Mouse (Mus musculus) hindbrain, embryonic 16.5 days (tissue): ENCODE measurements around the gene Ptpa. TPM values are rescaled to one million over a fixed set of nuclear protein-coding genes. Genes with fewer than 3 reads are reported as not detected.

Source experiments
- ATAC-seq: fragments of 200-750 bp; cut with Nextera tagmentation; 2 replicates; pipeline ENCODE4 v1.8.0; 2017; ENCODE audit warnings: moderate TSS enrichment, moderate library complexity
- H3K27ac ChIP-seq: fragments of 300-500 bp; sonication (generic); 2 replicates; pipeline ENCODE4 v1.5.1; 2014; ENCODE audit warnings: low read depth, mild to moderate bottlenecking, control low read depth, low read length, moderate library complexity
- H3K27me3 ChIP-seq: fragments of 300-500 bp; sonication (generic); replicated peaks from 2 replicates; pipeline ENCODE4 v1.6.1; 2014; ENCODE audit warnings: low read length; ENCODE audit not compliant: control insufficient read depth, insufficient read depth
- H3K36me3 ChIP-seq: fragments of 300-500 bp; sonication (generic); 2 replicates; pipeline ENCODE4 v1.6.1; 2014; ENCODE audit warnings: mild to moderate bottlenecking, low read length, moderate library complexity, mixed read lengths; ENCODE audit not compliant: control insufficient read depth, insufficient read depth
- H3K4me1 ChIP-seq: fragments of 300-500 bp; sonication (generic); 2 replicates; pipeline ENCODE4 v1.6.1; 2014; ENCODE audit warnings: low read depth, low read length; ENCODE audit not compliant: control insufficient read depth, insufficient read depth
- H3K4me2 ChIP-seq: fragments of 300-500 bp; sonication (generic); 2 replicates; pipeline ENCODE4 v1.6.1; 2014; ENCODE audit warnings: mild to moderate bottlenecking, low read length, control low read depth, moderate library complexity
- H3K4me3 ChIP-seq: fragments of 300-500 bp; sonication (generic); 2 replicates; pipeline ENCODE4 v1.5.1; 2014; ENCODE audit warnings: mild to moderate bottlenecking, low read length, control low read depth, moderate library complexity
- H3K9ac ChIP-seq: fragments of 300-500 bp; sonication (generic); 2 replicates; pipeline ENCODE4 v1.6.1; 2014; ENCODE audit warnings: low read depth, mild to moderate bottlenecking, control low read depth, low read length, moderate library complexity
- H3K9me3 ChIP-seq: fragments of 300-500 bp; sonication (generic); 2 replicates; pipeline ENCODE4 v1.6.1; 2014; ENCODE audit warnings: mild to moderate bottlenecking, low read length, moderate library complexity; ENCODE audit not compliant: control insufficient read depth
- WGBS: fragments of 180-500 bp; shearing (Covaris S2); extraction: QIAGEN DNeasy Blood & Tissue Kit; methylation state at CpG from one replicate; pipeline ENCODE4 v1.1.7; 2014; 5-methylcytosine and 5-hydroxymethylcytosine counted together
- polyA plus RNA-seq: library from polyadenylated mRNA; unstranded; fragments of >200 nt; fragmentation: Nextera tagmentation; extraction: Ambion mirVana; gene quantifications from 2 replicates; pipeline ENCODE4 v1.2.1, GENCODE M21; 2015

The Ptpa gene
- polyA plus RNA-seq, 1 experiment from 2014 or later: 153 TPM

DNA sequence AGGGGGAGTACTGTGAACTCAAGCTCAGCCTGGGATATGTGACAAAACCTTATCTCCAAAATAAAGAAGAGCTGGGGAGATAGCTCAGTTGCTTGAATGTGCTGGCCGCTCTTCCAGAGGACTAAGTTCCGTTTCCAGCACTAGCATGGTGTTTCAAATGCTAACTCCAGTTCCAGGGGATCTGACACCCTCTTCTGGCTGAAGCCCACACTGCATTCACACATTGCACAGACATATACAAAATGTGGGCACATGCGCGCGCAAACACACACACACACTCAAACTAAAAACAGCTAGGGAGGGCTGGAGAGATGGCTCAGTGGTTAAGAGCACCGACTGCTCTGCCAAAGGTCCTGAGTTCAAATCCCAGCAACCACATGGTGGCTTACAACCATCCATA lies 43.4 kb downstream of the Ptpa start:
- 92% methylated on average over 6 of the region's 6 CpGs for WGBS
- no peak for ATAC-seq

DNA sequence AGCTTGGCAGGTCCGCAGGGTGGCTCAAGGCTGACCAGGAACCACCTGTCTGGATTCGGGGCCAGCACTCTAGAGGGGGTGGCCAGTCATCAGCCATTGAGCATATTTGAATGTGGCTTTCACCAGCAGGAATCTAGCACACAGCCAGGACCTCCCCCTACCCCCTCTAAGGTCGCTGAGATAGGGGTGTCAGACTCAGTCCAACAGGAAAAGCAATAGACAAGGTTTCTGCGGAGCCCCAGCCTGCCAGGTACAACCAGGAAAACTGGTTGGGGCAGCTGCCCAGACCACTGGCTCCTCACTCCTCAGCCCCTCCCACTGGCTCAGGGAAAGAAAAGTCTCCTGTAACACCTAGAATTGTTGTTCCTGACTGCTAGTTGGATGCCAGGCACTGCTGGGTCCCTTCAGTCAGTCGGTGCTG lies 47.5 kb downstream of the Ptpa start:
- H3K27ac ChIP-seq: 0 out of 2 replicates have a peak overlapping the region, but pooled peaks have one; percentile 34
- no peaks in the 10 kb centered on the region for H3K36me3 ChIP-seq
- H3K27me3 ChIP-seq: no peaks in the 10 kb centered on the region
- ATAC-seq: 0 out of 2 replicates have a peak, but pooled peaks have one; percentile 5
- no peaks in the 10 kb centered on the region for H3K9me3 ChIP-seq
- peaks cover 13% of the 10 kb centered on the region for H3K4me1 ChIP-seq
- WGBS: 27% methylated on average over 5 of the region's 5 CpGs
- peak overlapping the region; percentile 62 for H3K4me2 ChIP-seq
- peak overlapping the region; percentile 52 for H3K9ac ChIP-seq
- no peak overlapping the region for H3K4me3 ChIP-seq

More for the DNA sequence above, 43.4 kb downstream of the Ptpa start:
- Histone ChIP-seq H3K9ac (no peak overlapping the region), H3K36me3 (no peaks in the 10 kb centered on the region), H3K27me3 (no peaks in the 10 kb centered on the region), H3K4me1 (peaks cover 12% of the 10 kb centered on the region), H3K27ac (no peak overlapping the region), H3K9me3 (no peaks in the 10 kb centered on the region), H3K4me3 (no peak overlapping the region), H3K4me2 (no peak overlapping the region)

DNA sequence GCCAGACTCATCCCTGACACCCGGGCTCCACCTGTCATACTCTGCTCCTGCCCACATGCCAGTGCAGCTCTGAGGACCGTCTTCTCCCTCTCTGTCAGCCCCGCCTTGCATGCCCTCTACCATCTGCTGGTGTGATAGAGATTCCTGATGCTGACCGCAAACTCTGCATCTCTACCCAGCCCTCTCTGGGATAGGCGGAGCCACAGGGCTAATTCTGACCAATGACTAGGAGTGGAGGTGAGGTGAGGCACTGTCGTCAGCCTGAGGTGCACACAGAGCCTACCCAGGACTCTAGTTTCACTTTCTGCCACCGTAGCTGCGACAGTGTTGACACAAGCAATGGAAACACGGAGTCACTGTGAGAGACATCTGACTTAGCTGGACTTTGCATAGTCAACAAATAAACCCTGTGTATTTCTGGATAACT lies 48.1 kb downstream of the Ptpa start:
- peak overlapping the region; percentile 62 for H3K4me2 ChIP-seq
- 3% methylated on average over 9 of the region's 9 CpGs for WGBS
- no peaks in the 10 kb centered on the region for H3K27me3 ChIP-seq
- peak overlapping the region; percentile 23 for H3K4me3 ChIP-seq
- 0 out of 2 replicates have a peak overlapping the region, but pooled peaks have one; percentile 34 for H3K27ac ChIP-seq
- no peaks in the 10 kb centered on the region for H3K36me3 ChIP-seq
- no peaks in the 10 kb centered on the region for H3K9me3 ChIP-seq
- H3K4me1 ChIP-seq: peaks cover 18% of the 10 kb centered on the region
- ATAC-seq: peak; percentile 88
- peak overlapping the region; percentile 52 for H3K9ac ChIP-seq

DNA sequence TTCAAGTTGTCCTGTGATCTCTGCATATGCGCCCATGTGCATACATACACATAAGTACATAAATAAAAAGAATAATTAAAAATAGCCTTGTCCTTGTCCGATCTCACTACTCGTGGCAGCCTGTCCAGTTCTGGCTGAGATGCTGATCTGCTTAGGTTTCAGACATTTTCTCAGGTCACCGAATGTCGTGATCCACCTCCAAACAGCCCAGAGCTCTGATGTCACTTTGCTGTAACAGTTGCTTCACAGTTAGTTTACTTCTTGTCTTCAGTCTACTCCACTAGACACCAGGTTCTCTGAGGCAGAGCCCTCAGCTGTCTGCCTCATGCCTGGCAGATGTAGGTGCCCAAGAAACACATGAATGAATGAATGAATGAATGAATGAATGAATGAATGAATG lies 48.6 kb downstream of the Ptpa start:
- Histone ChIP-seq H3K9ac (0 out of 2 replicates have a peak overlapping the region, but pooled peaks have one; percentile 52), H3K27ac (no peak overlapping the region)

DNA sequence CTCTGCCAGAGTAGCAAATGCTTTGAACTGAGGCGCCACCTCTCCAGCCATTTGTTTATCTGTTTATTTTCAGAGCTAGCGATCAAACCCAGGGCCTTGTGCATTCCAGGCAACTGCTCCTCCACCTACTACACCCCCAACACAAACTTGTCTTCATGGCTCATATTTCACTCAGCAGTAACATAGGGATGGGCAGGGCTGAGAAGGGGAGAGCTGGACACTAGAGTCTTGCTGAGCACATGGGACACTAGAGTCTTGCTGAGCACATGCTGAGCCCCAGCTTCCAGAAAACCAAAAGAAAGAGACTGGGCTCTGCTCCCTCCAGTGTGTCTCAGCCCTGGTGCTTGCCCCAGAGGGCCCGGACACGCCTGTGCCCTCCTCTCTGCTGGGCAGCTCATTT lies 50.9 kb downstream of the Ptpa start:
- Histone ChIP-seq H3K27me3 (no peaks in the 10 kb centered on the region), H3K4me1 (peaks cover 30% of the 10 kb centered on the region), H3K4me3 (no peak overlapping the region), H3K4me2 (no peak overlapping the region), H3K36me3 (no peaks in the 10 kb centered on the region), H3K9ac (no peak overlapping the region), H3K27ac (no peak overlapping the region), H3K9me3 (no peaks in the 10 kb centered on the region)
- ATAC-seq: no peak
- 72% methylated on average over 4 of the region's 4 CpGs for WGBS

More for the DNA sequence above, 48.6 kb downstream of the Ptpa start:
- 67% methylated on average over 5 of the region's 5 CpGs for WGBS
- no peaks in the 10 kb centered on the region for H3K36me3 ChIP-seq
- peaks cover 21% of the 10 kb centered on the region for H3K4me1 ChIP-seq
- peak overlapping the region; percentile 23 for H3K4me3 ChIP-seq
- H3K27me3 ChIP-seq: no peaks in the 10 kb centered on the region
- peak overlapping the region; percentile 62 for H3K4me2 ChIP-seq
- no peaks in the 10 kb centered on the region for H3K9me3 ChIP-seq
- ATAC-seq: no peak

DNA sequence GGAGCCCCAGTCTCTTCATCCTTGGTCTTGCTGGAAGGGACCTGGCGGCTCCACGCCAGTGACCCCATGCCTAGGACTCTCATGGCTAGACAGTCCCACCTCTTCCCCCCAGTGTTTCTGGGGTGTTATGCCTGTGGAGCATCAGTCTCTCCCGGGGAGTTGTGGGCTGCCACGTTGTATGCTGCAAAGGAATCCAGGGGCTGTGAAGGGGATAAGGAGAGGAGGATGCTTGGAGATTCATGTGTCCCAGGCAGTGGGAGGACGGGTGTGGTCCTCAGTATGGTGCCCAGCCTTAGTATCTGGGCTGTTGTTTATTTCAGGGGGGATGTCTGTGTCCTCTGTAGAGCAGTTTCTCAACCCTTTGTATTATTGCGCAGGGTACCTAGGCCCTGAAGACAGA lies 53.2 kb downstream of the Ptpa start:
- Histone ChIP-seq H3K4me2 (peak overlapping the region; percentile 100), H3K9me3 (no peaks in the 10 kb centered on the region), H3K4me1 (peaks cover 21% of the 10 kb centered on the region), H3K27me3 (no peaks in the 10 kb centered on the region), H3K9ac (peak overlapping the region; percentile 82), H3K27ac (no peak overlapping the region), H3K36me3 (no peaks in the 10 kb centered on the region), H3K4me3 (peak overlapping the region; percentile 53)
- ATAC-seq: no peak
- 51% methylated on average over 6 of the region's 6 CpGs for WGBS

DNA sequence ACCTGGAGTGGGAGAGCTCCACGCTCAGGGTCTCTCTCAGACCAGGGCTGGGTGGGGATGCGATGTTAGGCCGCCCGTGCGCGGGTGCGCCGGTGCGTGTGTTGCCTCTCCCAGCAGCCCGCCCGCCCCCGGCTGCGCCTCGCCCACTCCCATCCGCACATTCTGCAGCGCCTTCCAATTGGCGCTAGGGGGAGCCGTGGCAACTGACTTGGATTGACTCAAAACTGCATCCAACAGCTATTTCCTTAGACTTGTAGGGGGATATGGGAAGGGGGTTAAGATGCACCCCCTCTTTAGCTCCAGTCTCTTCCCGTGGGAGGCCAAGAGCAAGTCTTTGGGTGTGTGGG lies 53.9 kb downstream of the Ptpa start:
- Histone ChIP-seq H3K27ac (peak overlapping the region; percentile 83), H3K9me3 (no peaks in the 10 kb centered on the region), H3K4me3 (peak overlapping the region; percentile 53), H3K4me1 (peaks cover 22% of the 10 kb centered on the region), H3K27me3 (no peaks in the 10 kb centered on the region), H3K4me2 (peak overlapping the region; percentile 100), H3K36me3 (no peaks in the 10 kb centered on the region), H3K9ac (peak overlapping the region; percentile 82)
- under 1% methylated on average over 19 of the region's 19 CpGs for WGBS
- peak; percentile 46 for ATAC-seq

DNA sequence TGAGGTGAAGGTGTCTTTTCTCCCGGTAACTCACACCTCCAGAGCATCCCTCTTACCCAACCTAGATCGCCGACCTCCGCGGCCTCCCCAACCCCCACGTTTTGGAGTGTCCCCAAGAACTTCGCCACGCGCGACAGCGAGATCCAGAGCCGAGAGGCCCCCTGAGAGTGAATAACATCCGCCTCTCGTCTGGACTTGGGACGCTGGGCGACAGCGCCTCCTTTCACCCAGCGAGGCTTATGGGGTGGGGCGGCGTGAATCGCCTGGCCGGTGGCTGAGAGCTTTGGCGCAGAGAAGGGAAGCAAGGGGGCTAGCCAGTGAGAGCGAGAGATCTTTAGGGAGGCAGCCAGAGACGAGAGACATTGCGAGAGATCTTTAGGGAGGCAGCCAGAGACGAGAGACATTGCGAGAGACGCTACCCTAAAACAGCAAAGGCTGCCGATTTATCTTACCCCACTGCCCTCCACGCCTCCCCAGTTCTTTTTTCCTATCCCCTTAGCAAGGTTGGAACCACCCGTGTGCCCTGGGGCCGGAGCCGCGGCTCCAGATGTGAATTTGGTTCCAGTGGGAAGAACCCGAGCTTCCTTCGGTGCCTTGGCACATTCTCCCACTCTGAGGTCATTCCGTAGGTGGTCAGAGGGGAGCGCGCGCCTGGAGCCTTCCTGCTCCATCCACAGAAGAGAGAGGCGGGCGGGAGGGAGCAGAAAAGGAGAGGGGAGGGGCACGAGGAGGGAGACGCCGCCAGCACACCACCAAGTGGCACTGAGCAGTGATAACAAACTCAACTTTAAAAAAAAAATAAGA lies 54.5 kb downstream of the Ptpa start:
- peak overlapping the region; percentile 83 for H3K27ac ChIP-seq
- no peaks in the 10 kb centered on the region for H3K36me3 ChIP-seq
- peak overlapping the region; percentile 100 for H3K4me2 ChIP-seq
- no peaks in the 10 kb centered on the region for H3K9me3 ChIP-seq
- peak overlapping the region; percentile 82 for H3K9ac ChIP-seq
- WGBS: under 1% methylated on average over 46 of the region's 46 CpGs
- H3K4me3 ChIP-seq: peak overlapping the region; percentile 53
- no peaks in the 10 kb centered on the region for H3K27me3 ChIP-seq
- peak; percentile 21; the same call in 1 of the 2 replicates for ATAC-seq
- H3K4me1 ChIP-seq: peaks cover 22% of the 10 kb centered on the region

DNA sequence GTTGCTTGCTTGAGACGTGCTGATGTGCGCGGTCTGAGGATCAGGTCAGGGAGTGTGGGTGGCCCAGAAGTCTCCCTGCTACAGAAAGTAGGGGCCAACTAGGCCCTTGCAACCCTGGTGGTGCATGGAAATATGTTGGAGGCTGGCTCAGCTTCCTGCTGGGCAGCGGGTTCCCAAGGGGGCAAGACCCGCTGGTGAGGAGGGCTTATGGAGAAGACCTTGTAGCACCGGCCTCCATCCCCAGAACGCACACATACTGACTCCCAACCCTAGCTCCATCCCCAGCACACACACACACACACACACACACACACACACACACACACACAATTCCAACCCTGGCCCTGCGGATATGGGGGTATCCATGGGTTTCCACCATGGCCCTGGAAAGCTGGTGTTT lies 55.2 kb downstream of the Ptpa start:
- H3K9ac ChIP-seq: no peak overlapping the region
- no peaks in the 10 kb centered on the region for H3K9me3 ChIP-seq
- peaks cover 22% of the 10 kb centered on the region for H3K4me1 ChIP-seq
- peak overlapping the region; percentile 58; the same call in 1 of the 2 replicates for H3K27ac ChIP-seq
- no peak for ATAC-seq
- no peaks in the 10 kb centered on the region for H3K27me3 ChIP-seq
- H3K4me2 ChIP-seq: peak overlapping the region; percentile 100
- H3K4me3 ChIP-seq: peak overlapping the region; percentile 53
- 5% methylated on average over 8 of the region's 8 CpGs for WGBS
- H3K36me3 ChIP-seq: no peaks in the 10 kb centered on the region
